Mouse (Mus musculus) liver, adult 2 months (tissue): ENCODE measurements around the gene Tspan32. TPM values are rescaled to one million over a fixed set of nuclear protein-coding genes. Genes with fewer than 3 reads are reported as not detected.

ENCODE experiments used
- DNase-seq: peaks from one replicate; pipeline ENCODE4 v3.0.0-alpha.2; 2011; ENCODE audit warnings: low read depth, low spot score; ENCODE audit errors: extremely low read depth
- H3K27ac ChIP-seq: fragments of 200-500 bp; replicated peaks from 2 replicates; pipeline ENCODE4 v1.5.1; 2012; ENCODE audit warnings: low read depth, mild to moderate bottlenecking, control low read depth, inconsistent platforms, low read length; ENCODE audit not compliant: insufficient read depth
- H3K27me3 ChIP-seq: fragments of 200-500 bp; 2 replicates; pipeline ENCODE4 v1.6.1; 2012; ENCODE audit warnings: mild to moderate bottlenecking, moderate library complexity, low read length, inconsistent platforms; ENCODE audit not compliant: control insufficient read depth, insufficient read depth
- H3K36me3 ChIP-seq: fragments of 200-500 bp; 2 replicates; pipeline ENCODE4 v1.6.1; 2012; ENCODE audit warnings: low read length, inconsistent platforms; ENCODE audit not compliant: control insufficient read depth, insufficient read depth
- H3K4me1 ChIP-seq: fragments of 200-500 bp; 2 replicates; pipeline ENCODE4 v1.6.1; 2011; ENCODE audit warnings: low read length; ENCODE audit not compliant: control insufficient read depth, insufficient read depth
- H3K4me3 ChIP-seq: fragments of 200-500 bp; 2 replicates; pipeline ENCODE4 v1.5.1; 2011; ENCODE audit warnings: low read depth, mild to moderate bottlenecking, control low read depth, low read length, moderate library complexity; ENCODE audit not compliant: insufficient read depth
- H3K79me2 ChIP-seq: fragments of 200-500 bp; 2 replicates; pipeline ENCODE4 v1.6.1; 2012; ENCODE audit warnings: inconsistent platforms, mild to moderate bottlenecking, low read length, moderate library complexity; ENCODE audit not compliant: control insufficient read depth, insufficient read depth
- H3K9ac ChIP-seq: fragments of 200-500 bp; 2 replicates; pipeline ENCODE4 v1.6.1; 2012; ENCODE audit warnings: low read depth, mild to moderate bottlenecking, control low read depth, inconsistent platforms, low read length
- CTCF ChIP-seq: fragments of 200-500 bp; IDR thresholded peaks from 2 replicates; pipeline ENCODE4 v1.5.1; 2011; ENCODE audit warnings: low read depth, low read length, control low read depth
- POLR2A ChIP-seq: fragments of 200-500 bp; IDR thresholded peaks from 2 replicates; pipeline ENCODE4 v1.6.1; 2011; ENCODE audit warnings: low read length, control low read depth; ENCODE audit not compliant: insufficient read depth; ENCODE audit errors: extremely low read depth
- WGBS: fragments of 180-500 bp; shearing (Covaris S2); methylation state at CpG from one replicate; pipeline ENCODE4 v1.1.7; 2018; 5-methylcytosine and 5-hydroxymethylcytosine counted together
- polyA plus RNA-seq: library from polyadenylated mRNA; depleted of rRNA; stranded (reverse); fragments of >200 nt; gene quantifications from 2 replicates; pipeline ENCODE4 v1.2.3, GENCODE M21; 2012
- total RNA-seq: library from RNA; depleted of rRNA; stranded (reverse); fragments of >200 nt; gene quantifications from 2 replicates; pipeline ENCODE4 v1.2.3, GENCODE M21; 2014

The Tspan32 gene
- total and polyA plus RNA-seq, 2 experiments: 0.46 to 1.0 TPM

- Histone ChIP-seq H3K27me3 (peaks cover 15% of the 10 kb centered on the region), H3K79me2 (no peaks in the 10 kb centered on the region), H3K36me3 (no peaks in the 10 kb centered on the region), H3K9ac (no peak within 1 kb of the TSS), H3K4me3 (peak within 1 kb of the TSS; percentile 31; the same call in 1 of the 2 replicates), H3K4me1 (peaks cover 3% of the 10 kb centered on the region; the same call in 1 of the 2 replicates), H3K27ac (no peak within 1 kb of the TSS)
- DNase-seq: no peak
- TF ChIP-seq CTCF: no peak
- no peak for TF ChIP-seq POLR2A
- 3% methylated on average over 50 of the region's 51 CpGs for WGBS
Measured at GRCm38 (mm10) chr7:142968809-142969511, 35.9 kb upstream of the Tspan32 start, which contains the start of gene Ascl2. Gene Ascl2, minus strand, starts transcription at chr7:142969264.

GRCm38 (mm10) chr7:142981908-142982307 lies 22.9 kb upstream of the Tspan32 start:
- Histone ChIP-seq H3K79me2 (no peaks in the 10 kb centered on the region), H3K27ac (no peak overlapping the region), H3K27me3 (no peaks in the 10 kb centered on the region; the same call in 1 of the 2 replicates), H3K9ac (no peak overlapping the region), H3K4me1 (no peaks in the 10 kb centered on the region), H3K4me3 (no peak overlapping the region), H3K36me3 (no peaks in the 10 kb centered on the region)
- no peak for DNase-seq
- WGBS: 68% methylated on average over 4 of the region's 4 CpGs
- TF ChIP-seq CTCF: no peak
- TF ChIP-seq POLR2A: no peak

GRCm38 (mm10) chr7:142985146-142985545 lies 19.7 kb upstream of the Tspan32 start:
- no peak for DNase-seq
- Histone ChIP-seq H3K9ac (no peak overlapping the region), H3K36me3 (no peaks in the 10 kb centered on the region), H3K79me2 (no peaks in the 10 kb centered on the region), H3K4me1 (no peaks in the 10 kb centered on the region), H3K4me3 (no peak overlapping the region), H3K27me3 (no peaks in the 10 kb centered on the region; the same call in 1 of the 2 replicates), H3K27ac (no peak overlapping the region)
- no peak for TF ChIP-seq CTCF
- no peak for TF ChIP-seq POLR2A
- 90% methylated on average over 4 of the region's 4 CpGs for WGBS

GRCm38 (mm10) chr7:142987718-142988117 lies 17.1 kb upstream of the Tspan32 start:
- no peak for DNase-seq
- WGBS: 53% methylated on average over 3 of the region's 3 CpGs
- Histone ChIP-seq H3K79me2 (no peaks in the 10 kb centered on the region), H3K27me3 (no peaks in the 10 kb centered on the region; the same call in 1 of the 2 replicates), H3K4me3 (no peak overlapping the region), H3K9ac (no peak overlapping the region), H3K36me3 (no peaks in the 10 kb centered on the region), H3K4me1 (no peaks in the 10 kb centered on the region), H3K27ac (no peak overlapping the region)
- no peak for TF ChIP-seq POLR2A
- TF ChIP-seq CTCF: no peak

GRCm38 (mm10) chr7:142995004-142995403 lies 9.8 kb upstream of the Tspan32 start:
- Histone ChIP-seq H3K27me3 (no peaks in the 10 kb centered on the region), H3K36me3 (no peaks in the 10 kb centered on the region), H3K9ac (no peak overlapping the region), H3K4me1 (no peaks in the 10 kb centered on the region), H3K27ac (no peak overlapping the region), H3K79me2 (no peaks in the 10 kb centered on the region), H3K4me3 (no peak overlapping the region)
- no peak for DNase-seq
- TF ChIP-seq POLR2A (no peak), CTCF (no peak)
